Mouse (Mus musculus): ENCODE results near the gene Cnot1. TPM values are rescaled to one million over a fixed set of nuclear protein-coding genes. Genes with fewer than 3 reads are reported as not detected.

The Cnot1 gene
- total RNA-seq, 2 experiments from 2014 or later: 113 to 320 TPM

- no peak for ATAC-seq (replicated peaks; ENCODE audit: poor library complexity, severe bottlenecking)
Observed at GRCm38 (mm10) chr8:95698179-95698578, 109.1 kb downstream of the Cnot1 start.

- ATAC-seq (replicated peaks; ENCODE audit: poor library complexity, severe bottlenecking): peak; percentile 89
Observed at GRCm38 (mm10) chr8:95697128-95697527, 110.1 kb downstream of the Cnot1 start.

GRCm38 (mm10) chr8:95696661-95697060, 110.6 kb downstream of the Cnot1 start:
- ATAC-seq (replicated peaks; ENCODE audit: poor library complexity, severe bottlenecking): no peak

- ATAC-seq (replicated peaks; ENCODE audit: poor library complexity, severe bottlenecking): no peak
Observed at GRCm38 (mm10) chr8:95694631-95695030, 112.6 kb downstream of the Cnot1 start.

GRCm38 (mm10) chr8:95690929-95691541, 116.2 kb downstream of the Cnot1 start:
- no peak for ATAC-seq (replicated peaks; ENCODE audit: poor library complexity, severe bottlenecking)

- no peak for ATAC-seq (replicated peaks; ENCODE audit: poor library complexity, severe bottlenecking)
Observed at GRCm38 (mm10) chr8:95688073-95688672, 119.1 kb downstream of the Cnot1 start.

- ATAC-seq (replicated peaks; ENCODE audit: poor library complexity, severe bottlenecking): peak; percentile 34
Observed at GRCm38 (mm10) chr8:95678024-95678611, 129.1 kb downstream of the Cnot1 start.

GRCm38 (mm10) chr8:95677591-95678023, 129.7 kb downstream of the Cnot1 start:
- ATAC-seq (replicated peaks; ENCODE audit: poor library complexity, severe bottlenecking): peak; percentile 30

- no peak for ATAC-seq (replicated peaks; ENCODE audit: poor library complexity, severe bottlenecking)
Observed at GRCm38 (mm10) chr8:95676631-95677030, 130.6 kb downstream of the Cnot1 start, which contains the start of gene Ndrg4. Ndrg4 (plus strand) TSS chr8:95676980.

GRCm38 (mm10) chr8:95672811-95673210, 134.5 kb downstream of the Cnot1 start:
- no peak for ATAC-seq (replicated peaks; ENCODE audit: poor library complexity, severe bottlenecking)

- ATAC-seq (replicated peaks; ENCODE audit: poor library complexity, severe bottlenecking): no peak
Observed at GRCm38 (mm10) chr8:95671861-95672260, 135.4 kb downstream of the Cnot1 start.

GRCm38 (mm10) chr8:95669967-95670366, 137.3 kb downstream of the Cnot1 start:
- no peak for ATAC-seq (replicated peaks; ENCODE audit: poor library complexity, severe bottlenecking)

Other genes with a start within 250 kb of the Cnot1 start
- not detected in 2 replicates for gene Prss54, start 231.1 kb downstream of the Cnot1 start, total RNA-seq (2014; fragmentation: Nextera tagmentation)
- gene Prss54, start 231.1 kb downstream of the Cnot1 start, total RNA-seq (2017): not detected in 2 replicates
- gene Gins3, start 174.0 kb downstream of the Cnot1 start, total RNA-seq (2014; fragmentation: Nextera tagmentation): 11.6 and 12.4 TPM in 2 replicates
- gene Gins3, start 174.0 kb downstream of the Cnot1 start, total RNA-seq (2017): 25.2 and 25.5 TPM in 2 replicates
- not detected in 2 replicates for gene Ndrg4, start 130.5 kb downstream of the Cnot1 start, total RNA-seq (2014; fragmentation: Nextera tagmentation)
- not detected in 2 replicates for gene Ndrg4, start 130.5 kb downstream of the Cnot1 start, total RNA-seq (2017)
- gene Setd6, start 91.6 kb downstream of the Cnot1 start, total RNA-seq (2014; fragmentation: Nextera tagmentation): 16.6 and 16.8 TPM in 2 replicates
- gene Setd6, start 91.6 kb downstream of the Cnot1 start, total RNA-seq (2017): 42.0 and 48.1 TPM in 2 replicates
- gene Sap18b, start 17.9 kb upstream of the Cnot1 start, total RNA-seq (2014; fragmentation: Nextera tagmentation): 28.5 and 140 TPM in 2 replicates
- gene Sap18b, start 17.9 kb upstream of the Cnot1 start, total RNA-seq (2017): 184 and 222 TPM in 2 replicates
- gene Slc38a7, start 46.1 kb upstream of the Cnot1 start, total RNA-seq (2014; fragmentation: Nextera tagmentation): 8.2 and 21.8 TPM in 2 replicates
- 7.0 and 8.4 TPM in 2 replicates for gene Slc38a7, start 46.1 kb upstream of the Cnot1 start, total RNA-seq (2017)
- gene Got2, start 81.1 kb upstream of the Cnot1 start, total RNA-seq (2014; fragmentation: Nextera tagmentation): 222 and 244 TPM in 2 replicates
- 110 and 114 TPM in 2 replicates for gene Got2, start 81.1 kb upstream of the Cnot1 start, total RNA-seq (2017)

Measured in granulocyte monocyte progenitor cell, adult 5-6 weeks (primary cell).